Mouse (Mus musculus) embryonic facial prominence, embryonic 12.5 days (tissue): ENCODE measurements around the gene Kmt2e. TPM values are rescaled to one million over a fixed set of nuclear protein-coding genes. Genes with fewer than 3 reads are reported as not detected.

Experiments used
- ATAC-seq: fragments of 200-750 bp; cut with Nextera tagmentation; 2 replicates; pipeline ENCODE4 v1.8.0; 2017; ENCODE audit not compliant: insufficient number of reproducible peaks, insufficient read depth, low FRiP score, low TSS enrichment
- H3K27ac ChIP-seq: fragments of 300-500 bp; sonication (generic); 2 replicates; pipeline ENCODE4 v1.5.1; 2016; ENCODE audit warnings: mild to moderate bottlenecking
- H3K27me3 ChIP-seq: fragments of 300-500 bp; sonication (generic); 2 replicates; pipeline ENCODE4 v1.6.1; 2016; ENCODE audit warnings: mild to moderate bottlenecking, moderate library complexity
- H3K36me3 ChIP-seq: fragments of 300-500 bp; sonication (generic); 2 replicates; pipeline ENCODE4 v1.6.1; 2016; ENCODE audit warnings: mild to moderate bottlenecking
- H3K4me1 ChIP-seq: fragments of 300-500 bp; sonication (generic); 2 replicates; pipeline ENCODE4 v1.6.1; 2016
- H3K4me2 ChIP-seq: fragments of 300-500 bp; sonication (generic); replicated peaks from 2 replicates; pipeline ENCODE4 v1.6.1; 2016; ENCODE audit warnings: mild to moderate bottlenecking, moderate library complexity
- H3K4me3 ChIP-seq: fragments of 300-500 bp; sonication (generic); 2 replicates; pipeline ENCODE4 v1.5.1; 2016; ENCODE audit warnings: mild to moderate bottlenecking
- H3K9ac ChIP-seq: fragments of 300-500 bp; sonication (generic); 2 replicates; pipeline ENCODE4 v1.6.1; 2016; ENCODE audit warnings: mild to moderate bottlenecking, moderate library complexity
- H3K9me3 ChIP-seq: fragments of 300-500 bp; sonication (generic); 2 replicates; pipeline ENCODE4 v1.6.1; 2016; ENCODE audit warnings: mild to moderate bottlenecking, moderate library complexity
- WGBS: fragments of 180-500 bp; shearing (Covaris S2); methylation state at CpG from one replicate; pipeline ENCODE4 v1.1.7; 2016; 5-methylcytosine and 5-hydroxymethylcytosine counted together
- polyA plus RNA-seq: library from polyadenylated mRNA; unstranded; fragments of >200 nt; fragmentation: Nextera tagmentation; extraction: Ambion mirVana; gene quantifications from 2 replicates; pipeline ENCODE4 v1.2.1, GENCODE M21; 2016

The Kmt2e gene
- polyA plus RNA-seq, 1 experiment from 2014 or later = 120 TPM

DNA sequence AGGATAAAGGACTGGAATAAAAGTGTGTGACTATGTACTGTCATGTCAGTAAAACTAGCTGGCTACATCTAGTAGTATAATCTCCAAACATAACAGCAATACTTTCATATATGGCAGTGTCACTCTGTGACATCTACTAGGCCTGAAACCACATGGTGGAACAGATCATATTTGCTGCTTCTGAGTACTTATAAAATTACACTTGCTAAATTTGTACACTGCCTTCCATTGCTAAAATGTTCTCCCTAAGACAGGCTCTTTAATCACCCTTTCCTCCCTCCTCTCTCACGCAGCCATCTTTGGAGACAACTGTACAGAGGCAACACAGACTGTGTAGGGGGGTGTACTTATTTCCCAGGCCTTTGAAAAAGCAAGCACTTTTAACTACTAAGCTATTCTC, 13.8 kb upstream of the Kmt2e start:
- Histone ChIP-seq H3K4me3 (no peak overlapping the region), H3K27me3 (no peaks in the 10 kb centered on the region), H3K4me2 (no peak overlapping the region), H3K9me3 (no peaks in the 10 kb centered on the region), H3K36me3 (peaks cover 15% of the 10 kb centered on the region; the same call in 1 of the 2 replicates), H3K4me1 (peaks cover 24% of the 10 kb centered on the region), H3K9ac (no peak overlapping the region), H3K27ac (no peak overlapping the region)
- WGBS = 64% methylated on average over 1 of the region's 1 CpGs
- ATAC-seq = no peak

DNA sequence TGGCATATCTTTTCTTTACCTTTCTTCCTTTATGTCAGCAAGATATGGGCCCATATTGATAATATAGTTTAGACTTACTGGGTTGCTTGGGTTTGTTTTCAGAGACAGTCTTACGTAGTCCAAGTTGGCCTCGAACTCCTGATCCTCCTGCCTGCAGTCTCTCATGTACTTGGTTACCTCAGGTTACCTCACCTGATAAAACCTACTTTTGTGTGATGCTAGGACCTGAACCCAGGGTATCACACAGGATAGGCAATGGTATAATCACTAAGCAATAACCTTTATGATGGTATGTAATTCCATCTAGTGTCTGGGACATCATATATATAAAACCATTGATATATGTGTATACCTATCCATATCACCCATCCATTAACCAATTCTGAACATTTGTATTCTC, 12.8 kb upstream of the Kmt2e start:
- Histone ChIP-seq H3K36me3 (peaks cover 15% of the 10 kb centered on the region; the same call in 1 of the 2 replicates), H3K27ac (no peak overlapping the region), H3K9me3 (no peaks in the 10 kb centered on the region), H3K4me3 (no peak overlapping the region), H3K9ac (no peak overlapping the region), H3K4me1 (peaks cover 22% of the 10 kb centered on the region), H3K27me3 (no peaks in the 10 kb centered on the region), H3K4me2 (no peak overlapping the region)
- WGBS = 98% methylated on average over 2 of the region's 2 CpGs
- ATAC-seq = no peak

GRCm38 (mm10) chr5:23423036-23423435, 11.2 kb upstream of the Kmt2e start:
- Histone ChIP-seq H3K27me3 (no peaks in the 10 kb centered on the region), H3K4me2 (no peak overlapping the region), H3K9ac (no peak overlapping the region), H3K27ac (no peak overlapping the region), H3K36me3 (peaks cover 15% of the 10 kb centered on the region; the same call in 1 of the 2 replicates), H3K4me3 (no peak overlapping the region), H3K4me1 (peaks cover 14% of the 10 kb centered on the region), H3K9me3 (no peaks in the 10 kb centered on the region)
- ATAC-seq = no peak
- WGBS = 88% methylated on average over 3 of the region's 3 CpGs

DNA sequence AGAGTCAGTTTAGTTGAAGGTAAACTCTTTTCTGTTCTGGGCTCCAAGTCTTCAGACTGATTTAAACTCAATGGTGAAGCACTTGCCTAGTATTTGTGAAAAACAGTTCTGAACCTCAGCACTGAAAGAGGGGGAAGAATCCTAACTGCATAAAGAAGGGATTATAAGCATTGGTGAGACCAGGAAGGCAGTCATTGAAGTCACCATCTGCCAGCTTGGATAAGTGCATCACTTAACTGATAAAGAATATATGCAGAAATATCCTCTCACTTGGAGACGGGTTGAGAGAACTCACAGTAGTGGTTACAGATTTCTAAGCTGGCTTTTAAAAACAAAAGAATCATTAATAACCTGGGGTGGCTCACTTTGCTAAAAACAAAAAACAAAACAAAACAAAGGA, 6.7 kb upstream of the Kmt2e start:
- H3K4me1 ChIP-seq = peaks cover 15% of the 10 kb centered on the region
- peaks cover 18% of the 10 kb centered on the region; the same call in 1 of the 2 replicates for H3K36me3 ChIP-seq
- H3K9ac ChIP-seq = no peak overlapping the region
- H3K27me3 ChIP-seq = no peaks in the 10 kb centered on the region
- no peaks in the 10 kb centered on the region for H3K9me3 ChIP-seq
- H3K4me3 ChIP-seq = no peak overlapping the region
- ATAC-seq = no peak
- WGBS = 74% methylated on average over 1 of the region's 1 CpGs
- H3K4me2 ChIP-seq = no peak overlapping the region
- H3K27ac ChIP-seq = no peak overlapping the region

GRCm38 (mm10) chr5:23431070-23431864, 3.0 kb upstream of the Kmt2e start:
- Histone ChIP-seq H3K9ac (0 out of 2 replicates have a peak overlapping the region, but pooled peaks have one; percentile 4), H3K36me3 (peaks cover 2% of the 10 kb centered on the region; the same call in 1 of the 2 replicates), H3K9me3 (no peaks in the 10 kb centered on the region), H3K27me3 (no peaks in the 10 kb centered on the region), H3K27ac (no peak overlapping the region), H3K4me1 (peaks cover 15% of the 10 kb centered on the region), H3K4me2 (peak overlapping the region; percentile 81), H3K4me3 (peak overlapping the region; percentile 31)
- no peak for ATAC-seq
- WGBS = 39% methylated on average over 10 of the region's 10 CpGs

GRCm38 (mm10) chr5:23431948-23432707, 2.1 kb upstream of the Kmt2e start:
- peak overlapping the region; percentile 66 for H3K4me3 ChIP-seq
- 3% methylated on average over 10 of the region's 10 CpGs for WGBS
- H3K4me2 ChIP-seq = peak overlapping the region; percentile 81
- peaks cover 17% of the 10 kb centered on the region for H3K4me1 ChIP-seq
- ATAC-seq = no peak
- H3K27me3 ChIP-seq = no peaks in the 10 kb centered on the region
- no peaks in the 10 kb centered on the region for H3K9me3 ChIP-seq
- peak overlapping the region; percentile 100 for H3K27ac ChIP-seq
- peaks cover 2% of the 10 kb centered on the region; the same call in 1 of the 2 replicates for H3K36me3 ChIP-seq
- H3K9ac ChIP-seq = peak overlapping the region; percentile 98

DNA sequence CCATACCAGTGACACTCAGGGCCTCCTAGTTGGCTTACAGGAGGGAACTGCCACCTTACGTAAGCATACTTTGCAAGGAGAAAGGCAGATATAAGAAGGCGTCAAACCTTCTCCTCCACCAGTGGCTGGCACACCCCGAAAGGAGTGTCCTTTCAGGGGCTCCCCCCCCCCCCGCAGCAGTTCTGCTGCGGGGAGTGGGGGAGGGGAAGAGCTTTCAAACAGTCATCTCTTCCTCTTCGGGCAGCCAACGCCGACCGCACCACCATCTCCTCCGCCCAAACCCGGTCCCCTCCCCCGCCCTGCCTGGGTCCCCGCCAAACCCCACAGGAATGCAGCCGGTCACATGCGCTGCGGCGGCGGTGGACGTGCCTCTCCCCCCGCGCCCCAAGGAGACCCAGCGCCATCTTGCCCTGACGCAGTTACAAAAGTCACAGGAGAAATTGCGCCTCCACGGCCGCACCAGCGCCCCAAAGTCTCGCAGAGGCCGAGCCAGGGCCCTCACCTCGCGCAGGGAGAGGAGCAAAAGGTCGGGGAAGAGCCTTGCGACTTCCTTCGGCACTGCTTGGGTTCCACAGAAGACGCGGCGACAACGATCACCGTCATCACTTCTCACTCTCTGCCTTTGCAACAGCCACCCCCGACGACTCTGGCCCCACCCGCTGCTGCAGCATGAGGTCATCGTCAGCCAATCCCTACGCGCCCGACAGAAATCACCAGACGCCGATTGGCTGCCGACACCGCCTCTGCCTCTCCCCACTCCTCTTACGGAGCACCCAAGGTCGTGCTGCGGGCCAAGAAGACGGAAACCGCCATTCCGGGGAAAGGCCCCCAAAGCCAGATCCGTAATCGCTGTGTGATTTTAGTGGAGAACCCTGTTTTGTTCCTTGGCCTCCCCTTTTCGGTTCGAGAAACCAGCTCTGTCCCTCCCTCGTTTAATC, 1.3 kb upstream of the Kmt2e start:
- peak; percentile 93 for ATAC-seq
- peaks cover 17% of the 10 kb centered on the region for H3K4me1 ChIP-seq
- H3K4me2 ChIP-seq = peak overlapping the region; percentile 81
- no peaks in the 10 kb centered on the region for H3K27me3 ChIP-seq
- H3K27ac ChIP-seq = peak overlapping the region; percentile 100
- peak overlapping the region; percentile 66 for H3K4me3 ChIP-seq
- H3K9ac ChIP-seq = peak overlapping the region; percentile 98
- WGBS = under 1% methylated on average over 60 of the region's 61 CpGs
- no peaks in the 10 kb centered on the region for H3K9me3 ChIP-seq
- 0 out of 2 replicates have a peak, but pooled peaks cover 2% of the 10 kb centered on the region for H3K36me3 ChIP-seq

DNA sequence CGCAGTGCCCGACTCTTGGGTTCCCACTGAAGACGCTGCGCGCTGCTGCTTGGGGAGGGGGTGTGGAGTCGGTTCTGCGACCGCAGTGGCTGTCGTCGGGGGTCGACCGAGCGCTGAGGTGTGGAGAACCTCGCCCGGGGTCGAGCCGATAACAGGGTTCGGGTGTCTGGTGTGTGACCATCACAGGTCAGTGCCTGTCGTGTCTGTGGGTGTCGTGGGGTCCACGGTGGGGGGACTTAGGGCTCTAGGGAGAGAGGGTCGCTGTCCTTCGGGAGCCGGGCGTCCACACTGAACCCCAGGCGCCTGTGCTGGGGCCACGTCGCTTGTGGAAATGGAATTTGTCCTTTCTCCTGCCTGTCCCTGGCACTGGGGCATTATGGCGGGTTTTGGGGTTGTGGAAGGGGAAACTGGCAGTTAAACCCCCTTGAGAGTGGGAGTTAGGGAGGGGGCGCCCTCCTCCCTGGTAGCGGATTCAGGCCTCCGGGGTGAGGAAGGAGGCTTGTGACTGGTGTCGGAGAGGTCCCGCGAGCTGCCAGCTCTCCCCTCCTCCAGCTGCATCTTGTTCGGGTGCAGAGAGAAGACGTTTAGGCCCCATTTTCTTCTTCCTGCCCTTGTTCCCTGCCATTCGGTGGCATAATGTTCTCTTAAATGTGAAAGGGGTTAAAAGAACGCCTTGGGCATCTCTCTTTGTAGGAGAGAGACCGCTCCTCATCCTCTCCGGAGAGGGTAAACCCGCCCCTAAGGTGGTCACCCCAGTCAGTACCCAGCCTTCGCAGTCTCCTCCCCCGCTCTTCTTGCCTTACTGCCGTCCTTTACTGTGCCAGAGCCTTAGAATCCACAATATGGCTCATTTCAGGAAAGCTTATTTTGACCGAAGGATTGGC, 599 bp downstream of the Kmt2e start:
- peak overlapping the region; percentile 66 for H3K4me3 ChIP-seq
- H3K4me1 ChIP-seq = peaks cover 14% of the 10 kb centered on the region
- no peaks in the 10 kb centered on the region for H3K9me3 ChIP-seq
- peak overlapping the region; percentile 100 for H3K27ac ChIP-seq
- H3K4me2 ChIP-seq = peak overlapping the region; percentile 81
- no peaks in the 10 kb centered on the region for H3K27me3 ChIP-seq
- H3K36me3 ChIP-seq = no peaks in the 10 kb centered on the region
- peak; percentile 1; the same call in 1 of the 2 replicates for ATAC-seq
- H3K9ac ChIP-seq = peak overlapping the region; percentile 98
- under 1% methylated on average over 46 of the region's 46 CpGs for WGBS

DNA sequence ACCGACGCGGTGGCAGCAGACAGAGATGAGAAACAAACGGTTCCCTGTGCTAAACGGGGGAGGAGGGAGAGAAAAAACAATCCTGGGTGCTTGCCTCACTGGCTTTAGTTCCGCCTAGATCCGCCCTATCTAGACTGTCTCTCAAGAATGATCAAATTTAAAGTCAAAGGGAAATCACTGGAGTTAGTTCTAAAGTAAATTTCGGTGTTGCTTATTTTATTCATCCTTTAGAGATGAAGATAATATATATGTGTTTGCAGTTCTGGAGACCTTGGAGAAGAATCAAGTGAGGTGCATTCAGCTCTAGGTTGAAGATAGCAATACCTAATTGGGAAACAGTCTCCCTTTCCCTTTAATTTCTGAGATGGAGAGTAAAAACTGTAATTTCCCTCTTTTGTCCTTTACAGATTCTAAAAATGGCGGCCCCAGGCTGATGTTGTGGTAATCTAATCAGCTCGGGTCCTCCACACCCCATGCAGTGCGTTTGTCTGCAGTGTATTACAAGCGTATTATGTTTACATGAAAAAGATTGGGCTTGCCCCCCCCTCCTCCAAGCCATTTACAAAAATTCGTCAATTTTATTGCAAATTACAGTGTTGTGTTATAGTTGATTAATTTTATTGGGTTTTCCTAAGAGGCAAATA, 1.4 kb downstream of the Kmt2e start:
- Histone ChIP-seq H3K27me3 (no peaks in the 10 kb centered on the region), H3K9ac (peak overlapping the region; percentile 98), H3K27ac (peak overlapping the region; percentile 100), H3K4me1 (peaks cover 9% of the 10 kb centered on the region), H3K9me3 (no peaks in the 10 kb centered on the region), H3K4me2 (peak overlapping the region; percentile 81), H3K36me3 (no peaks in the 10 kb centered on the region), H3K4me3 (peak overlapping the region; percentile 66)
- under 1% methylated on average over 13 of the region's 13 CpGs for WGBS
- no peak for ATAC-seq

DNA sequence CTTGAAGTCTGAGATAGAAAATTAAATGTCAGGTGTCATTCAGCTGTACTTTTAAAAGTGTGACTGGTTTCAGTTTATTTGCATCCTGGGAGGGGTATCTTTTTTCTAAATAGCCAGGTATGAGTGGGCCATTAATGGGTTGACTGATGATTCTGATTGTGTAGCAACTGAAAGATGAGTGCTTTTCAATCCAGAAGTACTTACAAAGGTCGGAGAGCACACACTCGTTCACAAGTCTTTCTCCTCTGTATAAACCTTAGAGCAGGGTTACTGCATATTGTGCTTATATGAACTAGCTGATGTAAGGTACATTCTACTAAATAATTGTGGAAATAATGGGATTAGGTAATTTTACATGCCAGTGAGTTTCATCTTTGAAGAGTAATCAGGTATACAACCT, 2.5 kb downstream of the Kmt2e start:
- Histone ChIP-seq H3K4me1 (peaks cover 3% of the 10 kb centered on the region; the same call in 1 of the 2 replicates), H3K36me3 (no peaks in the 10 kb centered on the region), H3K9me3 (no peaks in the 10 kb centered on the region), H3K4me3 (peak overlapping the region; percentile 66), H3K9ac (peak overlapping the region; percentile 20), H3K27me3 (no peaks in the 10 kb centered on the region), H3K4me2 (peak overlapping the region; percentile 81), H3K27ac (no peak overlapping the region)
- no peak for ATAC-seq
- 21% methylated on average over 2 of the region's 2 CpGs for WGBS
